Mouse (Mus musculus) hindbrain, embryonic 16.5 days (tissue): ENCODE measurements at regions not wholly inside any gene's neighbourhood (a gene's known extent, or its start where the extent isn't known, plus 50 kb on each side); places are given as distances from the start of the nearest gene placed in this dataset.
"Not testable (repeated sequence)": the region's sequence is repeated elsewhere in the genome, so short reads cannot be mapped to it uniquely, and the experiment has no call there.

Experiments used
- ATAC-seq: fragments of 200-750 bp; cut with Nextera tagmentation; 2 replicates; pipeline ENCODE4 v1.8.0; 2017; ENCODE audit warnings: moderate TSS enrichment, moderate library complexity
- H3K27ac ChIP-seq: fragments of 300-500 bp; sonication (generic); 2 replicates; pipeline ENCODE4 v1.5.1; 2014; ENCODE audit warnings: low read depth, mild to moderate bottlenecking, control low read depth, low read length, moderate library complexity
- H3K27me3 ChIP-seq: fragments of 300-500 bp; sonication (generic); replicated peaks from 2 replicates; pipeline ENCODE4 v1.6.1; 2014; ENCODE audit warnings: low read length; ENCODE audit not compliant: control insufficient read depth, insufficient read depth
- H3K36me3 ChIP-seq: fragments of 300-500 bp; sonication (generic); 2 replicates; pipeline ENCODE4 v1.6.1; 2014; ENCODE audit warnings: mild to moderate bottlenecking, low read length, moderate library complexity, mixed read lengths; ENCODE audit not compliant: control insufficient read depth, insufficient read depth
- H3K4me1 ChIP-seq: fragments of 300-500 bp; sonication (generic); 2 replicates; pipeline ENCODE4 v1.6.1; 2014; ENCODE audit warnings: low read depth, low read length; ENCODE audit not compliant: control insufficient read depth, insufficient read depth
- H3K4me2 ChIP-seq: fragments of 300-500 bp; sonication (generic); 2 replicates; pipeline ENCODE4 v1.6.1; 2014; ENCODE audit warnings: mild to moderate bottlenecking, low read length, control low read depth, moderate library complexity
- H3K4me3 ChIP-seq: fragments of 300-500 bp; sonication (generic); 2 replicates; pipeline ENCODE4 v1.5.1; 2014; ENCODE audit warnings: mild to moderate bottlenecking, low read length, control low read depth, moderate library complexity
- H3K9ac ChIP-seq: fragments of 300-500 bp; sonication (generic); 2 replicates; pipeline ENCODE4 v1.6.1; 2014; ENCODE audit warnings: low read depth, mild to moderate bottlenecking, control low read depth, low read length, moderate library complexity
- H3K9me3 ChIP-seq: fragments of 300-500 bp; sonication (generic); 2 replicates; pipeline ENCODE4 v1.6.1; 2014; ENCODE audit warnings: mild to moderate bottlenecking, low read length, moderate library complexity; ENCODE audit not compliant: control insufficient read depth
- WGBS: fragments of 180-500 bp; shearing (Covaris S2); extraction: QIAGEN DNeasy Blood & Tissue Kit; methylation state at CpG from one replicate; pipeline ENCODE4 v1.1.7; 2014; 5-methylcytosine and 5-hydroxymethylcytosine counted together

DNA sequence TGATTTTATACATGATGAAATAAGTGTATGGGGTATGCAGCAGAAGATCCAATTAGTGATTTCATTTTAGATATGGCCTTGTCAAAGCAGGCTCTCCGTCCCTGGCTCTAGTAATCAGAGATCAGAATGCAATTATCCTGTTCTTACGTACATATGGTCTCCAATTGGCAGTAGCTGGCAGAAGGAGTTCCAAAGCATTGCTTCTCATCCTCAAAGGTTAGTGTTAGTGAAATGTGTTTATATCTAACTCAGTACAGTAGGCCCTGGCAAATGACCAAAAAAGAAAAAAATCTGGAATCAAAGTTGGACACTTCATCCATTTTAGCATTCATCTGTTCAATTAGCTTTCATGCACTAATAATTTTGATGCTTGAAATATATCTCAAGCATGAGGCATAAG lies 1407.6 kb downstream of the Gm9008 start:
- WGBS: 62% methylated on average over 2 of the region's 2 CpGs
- H3K4me1 ChIP-seq: no peaks in the 10 kb centered on the region
- ATAC-seq: no peak

DNA sequence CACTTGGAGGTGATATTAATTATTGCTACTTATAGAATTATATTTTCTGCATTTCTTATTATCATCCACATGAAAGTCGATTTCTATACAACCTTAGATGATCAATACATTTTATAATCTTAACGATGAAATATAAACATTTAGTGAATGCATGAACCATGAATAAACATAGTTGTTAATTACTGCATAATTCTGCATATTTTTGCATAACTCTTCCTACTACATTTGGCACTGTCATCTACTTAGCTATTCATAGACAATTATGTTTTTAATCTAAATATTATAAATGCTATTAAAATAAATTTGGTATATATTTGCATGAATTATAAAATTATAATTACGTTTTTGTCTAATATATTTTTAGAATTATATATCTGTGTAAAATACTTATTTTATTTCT lies 1429.8 kb downstream of the Gm9008 start:
- Histone ChIP-seq H3K4me2 (no peak overlapping the region), H3K27me3 (no peaks in the 10 kb centered on the region), H3K27ac (no peak overlapping the region), H3K36me3 (no peaks in the 10 kb centered on the region), H3K4me3 (no peak overlapping the region), H3K4me1 (no peaks in the 10 kb centered on the region), H3K9me3 (no peaks in the 10 kb centered on the region), H3K9ac (no peak overlapping the region)
- ATAC-seq: no peak
- WGBS: 80% methylated on average over 3 of the region's 3 CpGs

More for the DNA sequence above, 1407.6 kb downstream of the Gm9008 start:
- H3K4me2 ChIP-seq: no peak overlapping the region
- H3K27ac ChIP-seq: no peak overlapping the region
- H3K27me3 ChIP-seq: no peaks in the 10 kb centered on the region
- H3K36me3 ChIP-seq: no peaks in the 10 kb centered on the region
- H3K4me3 ChIP-seq: no peak overlapping the region
- H3K9ac ChIP-seq: no peak overlapping the region
- no peaks in the 10 kb centered on the region for H3K9me3 ChIP-seq

- H3K36me3 ChIP-seq: no peaks in the 10 kb centered on the region
- H3K9me3 ChIP-seq: no peaks in the 10 kb centered on the region
- H3K9ac ChIP-seq: no peak overlapping the region
- H3K27me3 ChIP-seq: no peaks in the 10 kb centered on the region
- peaks cover 3% of the 10 kb centered on the region; the same call in 1 of the 2 replicates for H3K4me1 ChIP-seq
- peak; percentile 89 for ATAC-seq
- H3K4me3 ChIP-seq: no peak overlapping the region
- H3K27ac ChIP-seq: no peak overlapping the region
- no peak overlapping the region for H3K4me2 ChIP-seq
Observed at GRCm38 (mm10) chr6:75042336-75043010, 1455.1 kb downstream of the Gm9008 start.

GRCm38 (mm10) chr6:75039451-75039850 lies 1458.1 kb downstream of the Gm9008 start:
- H3K4me3 ChIP-seq: no peak overlapping the region
- H3K9me3 ChIP-seq: no peaks in the 10 kb centered on the region
- H3K27ac ChIP-seq: no peak overlapping the region
- no peak for ATAC-seq
- no peak overlapping the region for H3K4me2 ChIP-seq
- no peaks in the 10 kb centered on the region for H3K27me3 ChIP-seq
- 88% methylated on average over 2 of the region's 2 CpGs for WGBS
- no peak overlapping the region for H3K9ac ChIP-seq
- H3K4me1 ChIP-seq: peaks cover 3% of the 10 kb centered on the region; the same call in 1 of the 2 replicates
- H3K36me3 ChIP-seq: no peaks in the 10 kb centered on the region

GRCm38 (mm10) chr6:75037179-75037578 lies 1460.4 kb downstream of the Gm9008 start:
- not testable (repeated sequence) for H3K27me3 ChIP-seq, H3K4me1 ChIP-seq, H3K9me3 ChIP-seq, H3K9ac ChIP-seq, H3K36me3 ChIP-seq, H3K4me3 ChIP-seq, H3K4me2 ChIP-seq, ATAC-seq, H3K27ac ChIP-seq
- 40% methylated on average over 1 of the region's 1 CpGs for WGBS
